ENCODE assay signal across 15 mouse cellular contexts in genomic region chr16:3699281-3699680, GRCm38 (mm10). TPM values are rescaled to one million over a fixed set of nuclear protein-coding genes. Genes with fewer than 3 reads are reported as not detected.
DNase-seq lines count a peak whose midpoint lies in the region; ATAC-seq and TF ChIP-seq lines count a peak whose summit lies in the region.
"Had no signal": no experiment of that assay in that cellular context is flagged by ENCODE, and none has a peak within 500 bp of the region (broad histone marks: within the 10 kb centered on the region; RNA-seq: fewer than 3 reads in every experiment).

No protein-coding gene starts in this region.

- TF ChIP-seq CTCF in kidney, adult 2 months (conservative IDR thresholded peaks at IDR 0.05; ENCODE audit: insufficient read depth, insufficient read length, low read depth, low read length): no peak

- H3K4me2 ChIP-seq in forebrain, embryonic 15.5 days (replicated peaks): no peak overlapping the region
- H3K4me2 ChIP-seq: heart, embryonic 12.5 days; hindbrain, embryonic 13.5 days had no signal

- no peaks in the 10 kb centered on the region for H3K4me1 ChIP-seq in kidney, adult 2 months (ENCODE audit: control insufficient read depth, insufficient read depth, low read length)
- H3K4me1 ChIP-seq in ES-E14 (ENCODE audit: control insufficient read depth in 2 of 2, insufficient read depth in 2 of 2, low read length in 2 of 2, poor library complexity in 1 of 2): no peaks in the 10 kb centered on the region
- no peaks in the 10 kb centered on the region for H3K4me1 ChIP-seq in forebrain, embryonic 15.5 days
- H3K4me1 ChIP-seq: heart, embryonic 12.5 days; hindbrain, embryonic 13.5 days; limb, embryonic 10.5 days had no signal

- DNase-seq in kidney, adult 2 months: peak; percentile 6
- DNase-seq in kidney, adult 9 months: no peak
- no peak for DNase-seq in ES-E14 (ENCODE audit: low read depth, low spot score)
- peak; percentile 57 to 63 for DNase-seq in monocyte, adult 2 months (ENCODE audit: low read depth in 1 of 2, low spot score in 2 of 2)
- DNase-seq in thymus, postnatal 14 days: no peak
- DNase-seq in layer of hippocampus, adult 9-10 months (ENCODE audit: low spot score): no peak
- DNase-seq: cerebellum, postnatal 25 days had no signal

- H3K36me3 ChIP-seq in kidney, adult 2 months (ENCODE audit: control insufficient read depth, insufficient read depth, low read length): no peaks in the 10 kb centered on the region
- H3K36me3 ChIP-seq in ES-E14 (ENCODE audit: control insufficient read depth, insufficient read depth, low read length, poor library complexity, severe bottlenecking): no peaks in the 10 kb centered on the region
- H3K36me3 ChIP-seq in forebrain, embryonic 15.5 days: no peaks in the 10 kb centered on the region
- H3K36me3 ChIP-seq: heart, embryonic 12.5 days; hindbrain, embryonic 13.5 days; limb, embryonic 10.5 days had no signal

- H3K9me3 ChIP-seq in ES-E14 (ENCODE audit: control insufficient read depth, insufficient read depth, low read depth, low read length): no peaks in the 10 kb centered on the region
- H3K9me3 ChIP-seq in forebrain, embryonic 15.5 days: no peaks in the 10 kb centered on the region
- H3K9me3 ChIP-seq: heart, embryonic 12.5 days; limb, embryonic 10.5 days had no signal

- H3K27me3 ChIP-seq in kidney, adult 2 months (replicated peaks; ENCODE audit: control insufficient read depth, insufficient read depth, low read length): no peaks in the 10 kb centered on the region
- H3K27me3 ChIP-seq in forebrain, embryonic 15.5 days: no peaks in the 10 kb centered on the region
- H3K27me3 ChIP-seq: heart, embryonic 12.5 days; hindbrain, embryonic 13.5 days had no signal

- peak; percentile 94 for ATAC-seq in common myeloid progenitor, adult 5-6 weeks (replicated peaks; ENCODE audit: low read depth, poor library complexity, severe bottlenecking)
- no peak for ATAC-seq in forebrain, embryonic 15.5 days (replicated peaks)

- 80% methylated on average over 8 of the region's 8 CpGs for WGBS in kidney, adult 2 months
- 90% methylated on average over 8 of the region's 8 CpGs for WGBS in forebrain, embryonic 15.5 days

- no peak overlapping the region for H3K9ac ChIP-seq in ES-E14 (ENCODE audit: insufficient read depth, low read depth, low read length, poor library complexity, severe bottlenecking)
- no peak overlapping the region for H3K9ac ChIP-seq in forebrain, embryonic 15.5 days (replicated peaks)
- H3K9ac ChIP-seq: heart, embryonic 12.5 days; hindbrain, embryonic 13.5 days had no signal

- H3K27ac ChIP-seq in kidney, adult 2 months (ENCODE audit: insufficient read depth, low read depth, low read length): no peak overlapping the region
- no peak overlapping the region for H3K27ac ChIP-seq in ES-E14 (ENCODE audit: insufficient read depth, low read depth, low read length, poor library complexity, severe bottlenecking)
- no peak overlapping the region for H3K27ac ChIP-seq in forebrain, embryonic 15.5 days (replicated peaks)
- H3K27ac ChIP-seq: hindbrain, embryonic 13.5 days; limb, embryonic 10.5 days had no signal

- in situ Hi-C loops in ES-E14 (cut with MboI; ENCODE audit: low sequenced_read_pairs in 2 of 2, unreplicated experiment in 2 of 2): no loop called here

- H3K4me3 ChIP-seq in kidney, adult 2 months (ENCODE audit: insufficient read depth, low read depth, low read length): no peak overlapping the region
- H3K4me3 ChIP-seq in ES-E14 (ENCODE audit: insufficient read depth in 1 of 2, low read depth in 1 of 2, low read length in 2 of 2, poor library complexity in 1 of 2, severe bottlenecking in 1 of 2): no peak overlapping the region
- H3K4me3 ChIP-seq in forebrain, embryonic 15.5 days: no peak overlapping the region
- H3K4me3 ChIP-seq: heart, embryonic 12.5 days; hindbrain, embryonic 13.5 days; limb, embryonic 10.5 days; myocyte had no signal

- no peak for TF ChIP-seq POLR2A in kidney, adult 2 months (IDR thresholded peaks at IDR 0.05; ENCODE audit: low read depth, low read length)

TF ChIP-seq in ES-E14, 5 proteins besides CTCF, POLR2A, EP300 and RAD21:
- TF ChIP-seq ZC3H11A (IDR thresholded peaks at IDR 0.05; ENCODE audit: borderline replicate concordance, low read depth, low read length) (no peak), HCFC1 (IDR thresholded peaks at IDR 0.05; ENCODE audit: borderline replicate concordance, insufficient read depth, low read length) (0 out of 2 replicates have a peak, but pooled peaks have one; percentile 53)

RNA-seq across cellular contexts. Expression of gene Mefv, which starts 18.6 kb away (rescaled TPM):
- polyA plus RNA-seq in kidney, adult 2 months (2012; rRNA removed): 0.06 TPM in 1 of 2 replicates, not detected in the other
- total RNA-seq in ES-E14 (2012; rRNA removed): not detected in 2 replicates
- total RNA-seq in common myeloid progenitor, adult 5-6 weeks (2017): 3.9 and 7.0 TPM in 2 replicates
- polyA plus RNA-seq in forebrain, embryonic 15.5 days (2015; fragmentation: Nextera tagmentation; extraction: Ambion mirVana): not detected in 2 replicates
- total RNA-seq: layer of hippocampus, postnatal 10 days had no signal
- polyA plus RNA-seq: heart, embryonic 12.5 days; hindbrain, embryonic 13.5 days; kidney, embryonic 14.5 days; limb, embryonic 10.5 days; myocyte had no signal

RNA-seq across cellular contexts. Expression of gene Zfp263, which starts 44.6 kb away (rescaled TPM):
- polyA plus RNA-seq in kidney, adult 2 months (2012; rRNA removed): 4.7 and 5.2 TPM in 2 replicates
- 25.4 and 27.5 TPM in 2 replicates for total RNA-seq in ES-E14 (2012; rRNA removed)
- 45.4 and 46.5 TPM in 2 replicates for total RNA-seq in common myeloid progenitor, adult 5-6 weeks (2017)
- polyA plus RNA-seq in forebrain, embryonic 15.5 days (2015; fragmentation: Nextera tagmentation; extraction: Ambion mirVana): 57.9 and 60.6 TPM in 2 replicates

Comparison
In these comparisons a context has a peak if more than half of its experiments do, and no peak if none do; other contexts are left out.
1. DNase-seq: peak in kidney, adult 2 months (single experiment) and monocyte, adult 2 months (2 of 2); none in kidney, adult 9 months (single experiment), ES-E14 (single experiment), thymus, postnatal 14 days (single experiment) and layer of hippocampus, adult 9-10 months (single experiment).